Mouse (Mus musculus): ENCODE measurements at regions not wholly inside any gene's neighbourhood (a gene's known extent, or its start where the extent isn't known, plus 50 kb on each side); places are given as distances from the start of the nearest gene placed in this dataset.
A peak's percentile ranks its signal among the peaks of the same experiment; 100 is the strongest.
"Not testable (repeated sequence)": the region's sequence is repeated elsewhere in the genome, so short reads cannot be mapped to it uniquely, and the experiment has no call there.

GRCm38 (mm10) chr3:53792541-53792940 is 52.3 kb upstream of the Gm10985 start:
- DNase-seq = no peak

GRCm38 (mm10) chr3:53789706-53790105 is 55.2 kb upstream of the Gm10985 start:
- no peak for DNase-seq

- no peak for DNase-seq
These were observed 59.7 kb upstream of the Gm10985 start for GRCm38 (mm10) chr3:53785201-53785600.

GRCm38 (mm10) chr3:53776668-53777067 is 68.2 kb upstream of the Gm10985 start:
- DNase-seq = no peak

GRCm38 (mm10) chr3:53767601-53768000 is 77.3 kb upstream of the Gm10985 start:
- DNase-seq = no peak

GRCm38 (mm10) chr3:53763981-53764380 is 80.9 kb upstream of the Gm10985 start:
- no peak for DNase-seq

GRCm38 (mm10) chr3:53761514-53762075 is 83.3 kb upstream of the Gm10985 start:
- no peak for DNase-seq

- no peak for DNase-seq
These were observed 88.6 kb upstream of the Gm10985 start for GRCm38 (mm10) chr3:53756115-53756853.

- no peak for DNase-seq
These were observed 80.0 kb upstream of the Frem2 start for GRCm38 (mm10) chr3:53737161-53737560.

- not testable (repeated sequence) for DNase-seq
These were observed 78.5 kb upstream of the Frem2 start for GRCm38 (mm10) chr3:53735607-53736006.

GRCm38 (mm10) chr3:53735147-53735546 is 78.0 kb upstream of the Frem2 start:
- peak in 1 of 2 experiments; percentile 8 for DNase-seq

GRCm38 (mm10) chr3:53730440-53730839 is 73.3 kb upstream of the Frem2 start:
- no peak for DNase-seq

- DNase-seq = peak; percentile 18 to 32
These were observed 72.7 kb upstream of the Frem2 start for GRCm38 (mm10) chr3:53729810-53730209.

- DNase-seq = no peak
These were observed 72.0 kb upstream of the Frem2 start for GRCm38 (mm10) chr3:53729131-53729530.

- no peak for DNase-seq
These were observed 70.6 kb upstream of the Frem2 start for GRCm38 (mm10) chr3:53727737-53728136.

- no peak for DNase-seq
These were observed 49.9 kb upstream of the Frem2 start for GRCm38 (mm10) chr3:53707101-53707500.

All from cerebellum, adult 18-20 months (tissue).